Mouse (Mus musculus) bone marrow macrophage, adult 2 months (primary cell): ENCODE results near the gene Shroom2. TPM values are rescaled to one million over a fixed set of nuclear protein-coding genes. Genes with fewer than 3 reads are reported as not detected.
"Not testable (repeated sequence)": the region's sequence is repeated elsewhere in the genome, so short reads cannot be mapped to it uniquely, and the experiment has no call there.

Source experiments
- H3K27ac ChIP-seq: 2 replicates; pipeline ENCODE4 v1.5.1; 2012; ENCODE audit warnings: low read depth, low read length; ENCODE audit not compliant: insufficient read depth
- H3K4me1 ChIP-seq: 2 replicates; pipeline ENCODE4 v1.6.1; 2012; ENCODE audit warnings: low read length; ENCODE audit not compliant: control insufficient read depth, insufficient read depth
- H3K4me3 ChIP-seq: 2 replicates; pipeline ENCODE4 v1.5.1; 2012; ENCODE audit warnings: mild to moderate bottlenecking, low read length, moderate library complexity; ENCODE audit not compliant: insufficient read depth
- CTCF ChIP-seq: IDR thresholded peaks from 2 replicates; pipeline ENCODE4 v1.5.1; 2012; ENCODE audit warnings: low read depth, mild to moderate bottlenecking, low read length, moderate library complexity
- POLR2A ChIP-seq: IDR thresholded peaks from 2 replicates; pipeline ENCODE4 v1.6.1; 2012; ENCODE audit warnings: mild to moderate bottlenecking, low read depth, low read length, borderline replicate concordance
- polyA plus RNA-seq: library from polyadenylated mRNA; stranded (reverse); fragments of >200 nt; gene quantifications from 2 replicates; pipeline ENCODE4 v1.2.4, GENCODE M21; 2012; ENCODE audit not compliant: missing spikeins, insufficient read depth, insufficient read length

Shroom2 gene
- polyA plus RNA-seq, 1 experiment = not detected

GRCm38 (mm10) chrX:152762437-152762836 is 6.8 kb downstream of the Shroom2 start:
- H3K4me3 ChIP-seq = no peak overlapping the region
- no peak overlapping the region for H3K27ac ChIP-seq
- TF ChIP-seq CTCF = no peak
- no peak for TF ChIP-seq POLR2A
- no peaks in the 10 kb centered on the region for H3K4me1 ChIP-seq

- TF ChIP-seq CTCF (no peak), POLR2A (no peak)
- H3K4me3 ChIP-seq = no peak overlapping the region
- H3K27ac ChIP-seq = no peak overlapping the region
- no peaks in the 10 kb centered on the region for H3K4me1 ChIP-seq
These were observed 13.0 kb downstream of the Shroom2 start for GRCm38 (mm10) chrX:152756293-152756692.

- Histone ChIP-seq H3K4me3 (no peak overlapping the region), H3K4me1 (no peaks in the 10 kb centered on the region), H3K27ac (no peak overlapping the region)
- TF ChIP-seq POLR2A (no peak), CTCF (no peak)
These were observed 13.4 kb downstream of the Shroom2 start for GRCm38 (mm10) chrX:152755819-152756218.

GRCm38 (mm10) chrX:152745925-152746324 is 23.3 kb downstream of the Shroom2 start:
- Histone ChIP-seq H3K27ac (no peak overlapping the region), H3K4me1 (no peaks in the 10 kb centered on the region), H3K4me3 (no peak overlapping the region)
- no peak for TF ChIP-seq CTCF
- TF ChIP-seq POLR2A = no peak

GRCm38 (mm10) chrX:152743642-152744041 is 25.6 kb downstream of the Shroom2 start:
- Histone ChIP-seq H3K4me1 (no peaks in the 10 kb centered on the region), H3K4me3 (no peak overlapping the region), H3K27ac (no peak overlapping the region)
- no peak for TF ChIP-seq CTCF
- no peak for TF ChIP-seq POLR2A

- Histone ChIP-seq H3K27ac (no peak overlapping the region), H3K4me3 (no peak overlapping the region), H3K4me1 (no peaks in the 10 kb centered on the region)
- TF ChIP-seq POLR2A = no peak
- no peak for TF ChIP-seq CTCF
These were observed 30.4 kb downstream of the Shroom2 start for GRCm38 (mm10) chrX:152738759-152739368.

- H3K27ac ChIP-seq = no peak overlapping the region
- TF ChIP-seq POLR2A = no peak
- H3K4me1 ChIP-seq = no peaks in the 10 kb centered on the region
- no peak overlapping the region for H3K4me3 ChIP-seq
These were observed 31.1 kb downstream of the Shroom2 start for GRCm38 (mm10) chrX:152738191-152738590.

GRCm38 (mm10) chrX:152735283-152735682 is 34.0 kb downstream of the Shroom2 start:
- no peaks in the 10 kb centered on the region for H3K4me1 ChIP-seq
- H3K4me3 ChIP-seq = no peak overlapping the region
- TF ChIP-seq POLR2A (no peak), CTCF (no peak)
- H3K27ac ChIP-seq = no peak overlapping the region

- Histone ChIP-seq H3K4me1 (no peaks in the 10 kb centered on the region), H3K27ac (no peak overlapping the region), H3K4me3 (no peak overlapping the region)
- TF ChIP-seq POLR2A (no peak), CTCF (no peak)
These were observed 52.6 kb downstream of the Shroom2 start for GRCm38 (mm10) chrX:152716693-152717092.

GRCm38 (mm10) chrX:152710715-152711114 is 58.5 kb downstream of the Shroom2 start:
- H3K27ac ChIP-seq, H3K4me3 ChIP-seq, H3K4me1 ChIP-seq: not testable (repeated sequence)

- no peak for TF ChIP-seq CTCF
- TF ChIP-seq POLR2A = no peak
- no peak overlapping the region for H3K4me3 ChIP-seq
- no peak overlapping the region for H3K27ac ChIP-seq
- no peaks in the 10 kb centered on the region for H3K4me1 ChIP-seq
These were observed 60.9 kb downstream of the Shroom2 start for GRCm38 (mm10) chrX:152708359-152708758.
